Mouse (Mus musculus): ENCODE measurements around the gene D10Jhu81e. TPM values are rescaled to one million over a fixed set of nuclear protein-coding genes. Genes with fewer than 3 reads are reported as not detected.

The D10Jhu81e gene
- polyA plus RNA-seq, 1 experiment = 23.2 TPM

GRCm38 (mm10) chr10:78170445-78170844, 863 bp upstream of the D10Jhu81e start:
- no peak overlapping the region; the same call in 1 of the 2 replicates for H3K4me3 ChIP-seq (ENCODE audit: control insufficient read depth, low read depth, low read length)
- TF ChIP-seq CTCF (IDR thresholded peaks at IDR 0.05; ENCODE audit: control insufficient read depth, insufficient read depth, insufficient replicate concordance, low read depth, low read length) = no peak
- no peak for TF ChIP-seq POLR2A (IDR thresholded peaks at IDR 0.05; ENCODE audit: control insufficient read depth, low read depth, low read length)
- no peak overlapping the region for H3K27ac ChIP-seq (ENCODE audit: control insufficient read depth, insufficient read depth, low read depth, low read length)
- peaks cover 1% of the 10 kb centered on the region; the same call in 1 of the 2 replicates for H3K36me3 ChIP-seq (ENCODE audit: control insufficient read depth, insufficient read depth, low read length)
- H3K4me1 ChIP-seq (ENCODE audit: control insufficient read depth, insufficient read depth, low read length) = peaks cover 6% of the 10 kb centered on the region
- H3K27me3 ChIP-seq (ENCODE audit: control insufficient read depth, insufficient read depth, low read length) = no peaks in the 10 kb centered on the region

- Histone ChIP-seq H3K36me3 (ENCODE audit: control insufficient read depth, insufficient read depth, low read length) (peaks cover 1% of the 10 kb centered on the region; the same call in 1 of the 2 replicates), H3K4me3 (ENCODE audit: control insufficient read depth, low read depth, low read length) (peak overlapping the region; percentile 93), H3K27me3 (ENCODE audit: control insufficient read depth, insufficient read depth, low read length) (no peaks in the 10 kb centered on the region), H3K4me1 (ENCODE audit: control insufficient read depth, insufficient read depth, low read length) (peaks cover 6% of the 10 kb centered on the region), H3K27ac (ENCODE audit: control insufficient read depth, insufficient read depth, low read depth, low read length) (no peak overlapping the region)
- TF ChIP-seq CTCF (IDR thresholded peaks at IDR 0.05; ENCODE audit: control insufficient read depth, insufficient read depth, insufficient replicate concordance, low read depth, low read length) (no peak), POLR2A (IDR thresholded peaks at IDR 0.05; ENCODE audit: control insufficient read depth, low read depth, low read length) (no peak)
Measured at GRCm38 (mm10) chr10:78168792-78169191, 790 bp downstream of the D10Jhu81e start.

DNA sequence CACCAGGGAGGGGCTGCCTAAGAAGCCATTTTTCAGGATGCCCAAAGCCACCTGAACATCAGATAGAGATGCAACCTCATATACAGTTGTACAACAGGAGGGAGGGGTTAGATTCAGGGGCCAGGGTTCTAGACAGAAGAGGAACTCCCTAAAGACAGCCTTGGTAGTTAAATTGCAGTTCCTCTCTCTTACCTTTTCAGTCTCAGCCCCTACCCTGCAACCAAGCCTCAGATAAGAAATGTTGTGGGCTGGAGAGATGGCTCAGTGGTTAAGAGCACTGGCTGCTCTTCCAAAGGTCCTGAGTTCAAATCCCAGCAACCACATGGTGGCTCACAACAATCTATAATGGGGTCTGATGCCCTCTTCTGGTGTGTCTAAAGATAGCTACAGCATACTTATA, 1.8 kb downstream of the D10Jhu81e start:
- no peak overlapping the region for H3K27ac ChIP-seq (ENCODE audit: control insufficient read depth, insufficient read depth, low read depth, low read length)
- no peak for TF ChIP-seq POLR2A (IDR thresholded peaks at IDR 0.05; ENCODE audit: control insufficient read depth, low read depth, low read length)
- no peak for TF ChIP-seq CTCF (IDR thresholded peaks at IDR 0.05; ENCODE audit: control insufficient read depth, insufficient read depth, insufficient replicate concordance, low read depth, low read length)
- no peak overlapping the region for H3K4me3 ChIP-seq (ENCODE audit: control insufficient read depth, low read depth, low read length)
- H3K4me1 ChIP-seq (ENCODE audit: control insufficient read depth, insufficient read depth, low read length) = peaks cover 6% of the 10 kb centered on the region
- H3K27me3 ChIP-seq (ENCODE audit: control insufficient read depth, insufficient read depth, low read length) = no peaks in the 10 kb centered on the region
- H3K36me3 ChIP-seq (ENCODE audit: control insufficient read depth, insufficient read depth, low read length) = no peaks in the 10 kb centered on the region

GRCm38 (mm10) chr10:78167333-78167732, 2.2 kb downstream of the D10Jhu81e start:
- H3K4me3 ChIP-seq (ENCODE audit: control insufficient read depth, low read depth, low read length) = no peak overlapping the region
- no peaks in the 10 kb centered on the region for H3K27me3 ChIP-seq (ENCODE audit: control insufficient read depth, insufficient read depth, low read length)
- H3K36me3 ChIP-seq (ENCODE audit: control insufficient read depth, insufficient read depth, low read length) = no peaks in the 10 kb centered on the region
- H3K4me1 ChIP-seq (ENCODE audit: control insufficient read depth, insufficient read depth, low read length) = peaks cover 6% of the 10 kb centered on the region
- TF ChIP-seq POLR2A (IDR thresholded peaks at IDR 0.05; ENCODE audit: control insufficient read depth, low read depth, low read length) (no peak), CTCF (IDR thresholded peaks at IDR 0.05; ENCODE audit: control insufficient read depth, insufficient read depth, insufficient replicate concordance, low read depth, low read length) (no peak)
- no peak overlapping the region for H3K27ac ChIP-seq (ENCODE audit: control insufficient read depth, insufficient read depth, low read depth, low read length)

- Histone ChIP-seq H3K36me3 (ENCODE audit: control insufficient read depth, insufficient read depth, low read length) (no peaks in the 10 kb centered on the region), H3K27me3 (ENCODE audit: control insufficient read depth, insufficient read depth, low read length) (no peaks in the 10 kb centered on the region), H3K4me3 (ENCODE audit: control insufficient read depth, low read depth, low read length) (peak overlapping the region; percentile 71), H3K27ac (ENCODE audit: control insufficient read depth, insufficient read depth, low read depth, low read length) (no peak overlapping the region), H3K4me1 (ENCODE audit: control insufficient read depth, insufficient read depth, low read length) (peaks cover 6% of the 10 kb centered on the region)
- 0 out of 2 replicates have a peak, but pooled peaks have one; percentile 2 for TF ChIP-seq CTCF (IDR thresholded peaks at IDR 0.05; ENCODE audit: control insufficient read depth, insufficient read depth, insufficient replicate concordance, low read depth, low read length)
- TF ChIP-seq POLR2A (IDR thresholded peaks at IDR 0.05; ENCODE audit: control insufficient read depth, low read depth, low read length) = no peak
Measured at GRCm38 (mm10) chr10:78165256-78166005, 4.2 kb downstream of the D10Jhu81e start.

DNA sequence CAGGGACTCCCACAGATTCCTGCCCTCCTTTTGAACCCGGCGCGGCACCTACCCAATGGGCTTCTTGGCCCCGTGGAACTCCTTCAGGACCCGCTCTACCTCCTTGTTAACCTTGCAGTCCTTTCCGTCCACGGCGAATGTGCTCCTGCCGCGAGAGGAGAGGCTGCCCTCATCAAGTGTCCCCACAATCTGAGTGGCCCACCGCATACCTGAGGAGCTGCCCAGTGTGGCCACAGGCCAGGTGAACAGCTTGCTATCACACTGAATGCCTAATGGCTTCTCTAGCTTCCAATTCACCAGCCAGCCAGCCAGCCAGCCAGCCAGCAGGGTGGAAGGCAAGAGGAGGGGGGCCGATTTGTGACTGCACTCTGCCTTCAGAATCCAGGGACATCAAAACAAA, 4.8 kb downstream of the D10Jhu81e start:
- Histone ChIP-seq H3K36me3 (ENCODE audit: control insufficient read depth, insufficient read depth, low read length) (no peaks in the 10 kb centered on the region), H3K27ac (ENCODE audit: control insufficient read depth, insufficient read depth, low read depth, low read length) (no peak overlapping the region), H3K4me3 (ENCODE audit: control insufficient read depth, low read depth, low read length) (no peak overlapping the region), H3K4me1 (ENCODE audit: control insufficient read depth, insufficient read depth, low read length) (peaks cover 7% of the 10 kb centered on the region), H3K27me3 (ENCODE audit: control insufficient read depth, insufficient read depth, low read length) (no peaks in the 10 kb centered on the region)
- TF ChIP-seq CTCF (IDR thresholded peaks at IDR 0.05; ENCODE audit: control insufficient read depth, insufficient read depth, insufficient replicate concordance, low read depth, low read length) (no peak), POLR2A (IDR thresholded peaks at IDR 0.05; ENCODE audit: control insufficient read depth, low read depth, low read length) (no peak)

DNA sequence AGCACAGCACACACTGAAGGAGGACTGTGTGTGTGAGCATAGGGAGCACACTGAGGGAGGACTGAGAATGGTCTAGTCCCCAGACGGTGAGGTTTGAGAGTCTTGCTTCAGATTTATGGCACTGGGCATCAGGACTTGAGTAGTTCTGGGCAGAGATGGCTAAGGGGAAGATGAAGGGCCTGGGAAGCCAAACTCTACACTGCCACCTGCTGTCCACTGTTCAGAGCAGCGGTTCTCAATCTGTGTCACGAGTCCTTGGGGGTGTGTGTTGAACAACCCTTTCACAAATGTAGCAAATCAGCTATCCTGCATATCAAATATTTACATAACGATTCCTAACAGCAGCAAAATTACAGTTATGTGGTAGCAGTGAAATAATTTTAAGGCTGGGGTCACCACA, 5.7 kb downstream of the D10Jhu81e start:
- no peak overlapping the region for H3K27ac ChIP-seq (ENCODE audit: control insufficient read depth, insufficient read depth, low read depth, low read length)
- no peak overlapping the region for H3K4me3 ChIP-seq (ENCODE audit: control insufficient read depth, low read depth, low read length)
- no peaks in the 10 kb centered on the region for H3K36me3 ChIP-seq (ENCODE audit: control insufficient read depth, insufficient read depth, low read length)
- no peaks in the 10 kb centered on the region for H3K27me3 ChIP-seq (ENCODE audit: control insufficient read depth, insufficient read depth, low read length)
- TF ChIP-seq POLR2A (IDR thresholded peaks at IDR 0.05; ENCODE audit: control insufficient read depth, low read depth, low read length) = no peak
- TF ChIP-seq CTCF (IDR thresholded peaks at IDR 0.05; ENCODE audit: control insufficient read depth, insufficient read depth, insufficient replicate concordance, low read depth, low read length) = peak; percentile 47; the same call in 1 of the 2 replicates
- peaks cover 8% of the 10 kb centered on the region for H3K4me1 ChIP-seq (ENCODE audit: control insufficient read depth, insufficient read depth, low read length)
